Mouse (Mus musculus) olfactory bulb, adult 2 months (tissue): Measurements from ENCODE around the gene Reep3. TPM values are rescaled to one million over a fixed set of nuclear protein-coding genes. Genes with fewer than 3 reads are reported as not detected.

Experiments used
- H3K27ac ChIP-seq: fragments of 200-500 bp; 2 replicates; pipeline ENCODE4 v1.5.1; 2012; ENCODE audit warnings: low read depth, low read length; ENCODE audit not compliant: insufficient read depth
- H3K4me1 ChIP-seq: fragments of 200-500 bp; 2 replicates; pipeline ENCODE4 v1.6.1; 2012; ENCODE audit warnings: low read length; ENCODE audit not compliant: control insufficient read depth, insufficient read depth
- H3K4me3 ChIP-seq: fragments of 200-500 bp; 2 replicates; pipeline ENCODE4 v1.5.1; 2012; ENCODE audit warnings: mild to moderate bottlenecking, low read depth, low read length, moderate library complexity; ENCODE audit not compliant: insufficient read depth
- CTCF ChIP-seq: fragments of 200-500 bp; IDR thresholded peaks from 2 replicates; pipeline ENCODE4 v1.5.1; 2012; ENCODE audit warnings: low read depth, mild to moderate bottlenecking, low read length, moderate library complexity; ENCODE audit not compliant: insufficient read depth
- POLR2A ChIP-seq: fragments of 200-500 bp; IDR thresholded peaks from 2 replicates; pipeline ENCODE4 v1.6.1; 2012; ENCODE audit warnings: mild to moderate bottlenecking, low read depth, low read length, moderate library complexity; ENCODE audit not compliant: insufficient read depth
- WGBS: fragments of 180-500 bp; shearing (Covaris S2); methylation state at CpG from one replicate; pipeline ENCODE4 v1.1.7; 2018; 5-methylcytosine and 5-hydroxymethylcytosine counted together
- polyA plus RNA-seq: library from polyadenylated mRNA; stranded (reverse); fragments of >200 nt; gene quantifications from 2 replicates; pipeline ENCODE4 v1.2.4, GENCODE M21; 2012; ENCODE audit warnings: low replicate concordance; ENCODE audit not compliant: missing spikeins, insufficient read depth, insufficient read length

The Reep3 gene
- polyA plus RNA-seq, 1 experiment, result not detected

DNA sequence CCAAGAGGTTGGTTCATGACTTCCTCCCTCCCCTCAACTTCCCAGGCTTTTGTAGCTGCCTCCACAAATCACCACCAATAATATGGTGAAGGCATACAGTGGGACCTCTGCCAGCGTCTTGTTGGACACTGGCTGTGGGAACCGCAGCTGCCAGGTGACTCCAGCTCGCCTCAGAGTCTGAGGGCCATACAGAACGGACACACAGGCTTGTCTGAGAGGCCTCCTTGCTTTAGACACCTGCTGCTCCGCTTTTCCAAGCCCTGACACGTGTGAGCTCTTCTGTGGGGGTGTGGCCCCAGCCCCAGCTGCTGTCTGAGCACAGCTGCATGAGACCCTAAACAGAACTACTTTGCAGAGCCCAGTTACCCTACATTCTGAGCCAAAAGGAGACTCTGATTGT is 77.9 kb downstream of the Reep3 start:
- no peak overlapping the region for H3K27ac ChIP-seq
- 58% methylated on average over 6 of the region's 6 CpGs for WGBS

DNA sequence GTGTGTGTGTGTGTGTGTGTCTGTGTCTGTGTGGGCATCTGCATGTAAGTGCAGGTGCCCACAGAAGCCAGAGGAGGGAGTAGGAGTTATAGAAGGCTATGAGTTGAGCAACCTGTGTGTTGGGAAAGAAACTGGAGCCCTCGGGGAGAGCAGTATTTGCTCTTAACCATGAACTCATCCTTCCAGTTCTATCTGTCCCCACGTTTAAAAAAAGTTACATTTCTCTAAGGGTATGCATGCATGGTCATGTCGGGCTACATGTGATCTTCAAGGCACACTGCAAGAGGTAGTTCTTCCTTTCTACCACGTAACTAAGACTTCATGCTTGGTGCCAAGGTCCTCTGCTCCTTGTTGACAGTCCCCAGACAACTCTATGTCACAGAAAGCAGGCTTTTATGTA is 78.9 kb downstream of the Reep3 start:
- no peak overlapping the region for H3K4me3 ChIP-seq
- TF ChIP-seq CTCF (no peak), POLR2A (no peak)
- H3K27ac ChIP-seq, result no peak overlapping the region
- WGBS, result 96% methylated on average over 4 of the region's 4 CpGs
- H3K4me1 ChIP-seq, result 0 out of 2 replicates have a peak, but pooled peaks cover 2% of the 10 kb centered on the region

More for the DNA sequence above, 77.9 kb downstream of the Reep3 start:
- no peak for TF ChIP-seq POLR2A
- H3K4me3 ChIP-seq, result no peak overlapping the region
- H3K4me1 ChIP-seq, result 0 out of 2 replicates have a peak, but pooled peaks cover 2% of the 10 kb centered on the region

DNA sequence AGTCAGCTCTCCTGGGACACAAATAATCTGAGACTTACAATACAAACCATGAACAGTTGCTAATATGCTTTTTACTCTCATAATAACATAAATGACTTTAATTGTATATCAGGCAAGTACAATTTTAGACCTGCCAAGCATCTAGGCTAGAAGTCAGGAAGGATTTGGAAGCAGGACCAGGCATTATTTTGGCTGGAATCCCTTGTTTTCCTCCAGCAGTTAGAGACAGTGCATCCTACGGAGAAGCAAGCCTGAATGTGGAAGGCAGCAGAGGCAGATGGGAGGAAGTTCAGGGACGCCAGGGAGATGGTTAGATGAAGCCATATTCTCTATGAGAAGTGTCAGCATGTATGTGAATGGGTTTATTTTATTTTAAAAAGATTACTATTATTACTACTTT is 79.4 kb downstream of the Reep3 start:
- H3K4me3 ChIP-seq, result no peak overlapping the region
- 68% methylated on average over 2 of the region's 2 CpGs for WGBS
- H3K27ac ChIP-seq, result no peak overlapping the region
- no peaks in the 10 kb centered on the region for H3K4me1 ChIP-seq
- TF ChIP-seq CTCF (no peak), POLR2A (no peak)

DNA sequence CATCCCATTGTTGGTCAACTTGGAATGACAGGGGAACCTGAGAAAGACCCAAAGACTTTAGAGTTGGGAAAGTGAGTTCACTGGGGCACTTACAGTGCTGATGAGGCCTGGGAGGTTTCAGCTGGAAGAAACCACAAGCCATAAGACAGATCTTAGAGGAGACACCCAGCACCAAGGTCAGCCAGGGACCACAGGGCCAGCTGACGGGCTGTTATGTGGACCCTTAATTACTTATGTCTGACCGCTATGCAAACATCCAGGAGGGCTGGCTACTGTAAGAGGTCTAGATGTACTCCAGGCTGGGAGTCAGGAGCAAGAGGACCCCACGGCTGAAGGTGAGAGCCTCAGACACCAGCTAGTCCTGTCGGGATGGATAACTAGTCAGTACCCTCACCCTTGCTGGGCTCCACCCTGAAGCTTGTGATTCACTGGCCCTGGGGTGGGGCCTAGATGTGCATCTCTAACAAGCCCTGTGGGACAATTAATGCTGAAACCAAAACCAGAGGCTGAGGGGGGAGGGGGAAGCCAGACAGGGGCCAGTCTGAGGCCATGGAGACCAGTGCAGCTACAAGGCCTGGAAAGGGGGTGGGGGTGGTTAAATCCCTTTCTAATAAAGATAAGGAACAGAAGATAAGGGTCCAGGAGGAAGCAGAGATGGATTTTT is 80.0 kb downstream of the Reep3 start:
- no peaks in the 10 kb centered on the region for H3K4me1 ChIP-seq
- TF ChIP-seq CTCF, result no peak
- TF ChIP-seq POLR2A, result no peak
- WGBS, result 94% methylated on average over 4 of the region's 4 CpGs
- no peak overlapping the region for H3K27ac ChIP-seq
- H3K4me3 ChIP-seq, result no peak overlapping the region

DNA sequence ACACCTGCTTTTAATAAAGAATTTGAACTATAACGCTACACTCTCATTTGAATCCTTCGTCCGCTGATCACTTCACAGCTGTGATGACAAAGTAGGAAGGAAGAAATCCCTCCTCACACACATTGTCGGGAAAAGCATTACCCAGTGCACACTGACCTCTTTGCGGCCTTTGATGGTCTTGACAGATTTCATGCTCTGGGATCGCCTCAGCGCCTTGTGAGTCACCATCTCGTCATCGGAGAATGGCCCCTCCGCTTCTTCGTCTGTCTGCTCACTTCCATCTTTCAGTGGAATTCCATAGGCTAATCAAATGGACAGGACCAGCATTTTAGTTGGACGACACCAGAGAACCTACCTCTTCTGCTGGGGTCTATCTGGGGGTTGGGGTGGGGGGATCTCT is 82.0 kb downstream of the Reep3 start:
- 92% methylated on average over 12 of the region's 12 CpGs for WGBS
- H3K4me3 ChIP-seq, result no peak overlapping the region
- TF ChIP-seq POLR2A (no peak), CTCF (no peak)
- no peaks in the 10 kb centered on the region for H3K4me1 ChIP-seq
- no peak overlapping the region for H3K27ac ChIP-seq

DNA sequence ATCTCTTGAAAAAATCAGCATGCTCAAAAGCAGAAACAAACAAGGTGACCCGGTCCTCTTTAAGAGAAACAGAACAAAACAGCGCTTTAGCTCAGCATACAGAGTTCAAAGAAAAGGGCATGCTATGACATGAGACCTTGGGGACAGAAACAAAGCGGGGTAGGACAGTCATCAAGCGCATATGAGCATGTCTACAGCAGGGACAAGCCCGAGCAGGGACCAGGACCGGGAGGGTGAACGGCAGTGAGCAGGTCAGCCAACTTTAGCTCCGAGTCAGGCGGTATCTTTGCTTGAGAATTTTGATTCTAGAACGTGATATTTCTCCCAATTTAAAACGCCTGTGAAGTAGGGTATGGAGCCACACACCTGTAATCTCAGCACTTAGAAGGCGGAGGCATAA is 86.2 kb downstream of the Reep3 start:
- WGBS, result 84% methylated on average over 12 of the region's 12 CpGs
- Histone ChIP-seq H3K4me3 (no peak overlapping the region), H3K27ac (no peak overlapping the region), H3K4me1 (no peaks in the 10 kb centered on the region)
- TF ChIP-seq CTCF, result no peak
- no peak for TF ChIP-seq POLR2A

DNA sequence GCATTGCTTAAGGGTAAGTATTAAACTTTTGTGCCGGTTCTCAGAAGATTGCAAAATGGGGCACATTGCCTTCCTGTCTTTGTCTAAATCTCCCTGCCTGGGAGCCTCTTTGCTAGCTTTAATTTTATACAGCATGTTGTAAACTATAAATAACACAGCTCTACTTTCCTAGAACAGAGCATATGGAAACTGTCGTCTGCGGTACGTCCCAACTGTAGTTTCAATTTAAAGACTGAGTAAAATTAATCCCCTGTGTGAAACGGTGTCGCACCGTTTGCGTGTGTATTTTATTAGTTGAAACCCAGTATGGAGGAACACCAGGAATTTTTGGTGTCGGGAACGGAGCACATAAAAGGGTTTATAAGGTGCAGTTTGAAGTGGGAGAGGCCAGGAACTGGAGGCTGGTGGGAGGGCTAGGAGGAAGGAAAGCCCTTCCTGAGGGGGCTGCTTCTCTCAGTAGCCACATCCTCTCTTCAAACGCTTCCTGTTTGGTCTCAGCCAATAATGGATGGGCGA is 92.2 kb downstream of the Reep3 start:
- peak overlapping the region; percentile 79; the same call in 1 of the 2 replicates for H3K27ac ChIP-seq
- 14% methylated on average over 12 of the region's 12 CpGs for WGBS
- peaks cover 18% of the 10 kb centered on the region for H3K4me1 ChIP-seq
- 0 out of 2 replicates have a peak overlapping the region, but pooled peaks have one; percentile 20 for H3K4me3 ChIP-seq
- TF ChIP-seq POLR2A (no peak), CTCF (no peak)

DNA sequence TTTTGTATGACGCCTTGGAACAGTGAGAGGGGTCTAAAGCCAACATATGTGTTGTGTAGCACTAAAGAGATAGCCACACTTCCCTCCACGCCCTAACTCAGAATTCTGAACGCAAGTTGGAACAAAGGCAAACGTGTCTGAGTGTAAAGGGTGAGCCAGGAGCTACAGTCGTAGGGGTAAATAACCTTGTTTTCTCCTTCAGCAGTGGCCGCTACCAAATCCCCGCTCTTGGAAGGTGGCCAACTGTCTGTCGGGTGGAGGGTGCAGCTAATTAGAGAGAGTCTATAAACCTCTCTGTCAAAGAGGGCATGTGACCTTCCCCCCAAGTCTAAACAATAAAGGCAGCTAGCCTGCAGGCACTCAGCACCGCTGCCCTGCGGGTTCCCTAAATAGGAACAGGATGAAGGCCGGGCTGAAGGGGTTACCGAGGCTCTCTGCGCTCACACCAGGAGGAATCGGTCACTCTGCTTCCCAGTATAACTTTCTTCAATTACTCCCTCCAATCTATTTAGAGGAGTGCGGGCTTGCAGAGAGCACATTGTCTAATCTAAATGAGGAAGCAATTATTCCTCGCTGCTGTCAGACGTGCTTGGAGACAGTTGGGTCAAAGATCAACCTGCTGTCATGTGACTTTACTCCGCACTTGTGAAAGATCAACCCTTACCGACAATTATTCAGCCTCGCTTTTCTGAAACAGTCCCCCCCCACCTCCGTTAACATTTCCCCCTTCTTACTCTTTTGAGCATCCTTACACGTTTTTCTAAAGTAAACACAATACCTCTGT is 92.8 kb downstream of the Reep3 start:
- TF ChIP-seq POLR2A (no peak), CTCF (no peak)
- peaks cover 18% of the 10 kb centered on the region for H3K4me1 ChIP-seq
- peak overlapping the region; percentile 79 for H3K27ac ChIP-seq
- 6% methylated on average over 22 of the region's 22 CpGs for WGBS
- H3K4me3 ChIP-seq, result peak overlapping the region; percentile 12; the same call in 1 of the 2 replicates

DNA sequence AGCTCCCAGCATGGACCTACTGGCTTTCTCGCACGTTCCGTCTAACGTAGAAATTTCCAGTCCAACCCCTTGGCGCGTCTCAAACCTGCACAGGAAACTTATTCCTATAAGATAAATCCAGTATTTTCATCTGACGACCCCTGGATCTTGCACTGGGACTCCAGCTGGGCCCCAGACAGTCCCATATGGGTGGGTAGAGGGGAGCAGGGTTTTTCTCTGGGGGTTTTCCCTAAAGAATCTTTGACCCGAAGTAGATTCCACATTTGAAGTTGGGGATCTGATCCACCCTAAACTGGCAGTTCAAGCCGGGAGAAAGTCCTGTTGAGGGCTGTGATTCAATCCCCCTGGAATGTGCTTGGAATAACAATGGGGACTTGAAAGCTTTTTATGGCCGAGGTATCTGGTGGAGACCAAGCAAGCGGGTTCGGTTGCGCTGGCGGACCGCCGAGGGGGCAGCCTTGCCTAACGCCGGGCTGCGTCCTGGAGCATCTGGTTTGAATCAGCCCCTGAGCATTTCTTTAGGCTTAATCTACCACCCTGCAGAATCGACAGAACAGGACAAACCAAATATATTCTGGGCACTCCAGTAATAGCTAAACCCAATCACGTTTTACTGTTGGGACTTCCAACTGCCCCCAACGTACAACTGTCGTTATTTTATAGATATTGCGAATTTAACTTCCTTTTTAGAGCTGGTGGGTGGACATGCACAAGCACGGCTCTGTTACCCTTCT is 93.6 kb downstream of the Reep3 start:
- Histone ChIP-seq H3K27ac (peak overlapping the region; percentile 79), H3K4me3 (peak overlapping the region; percentile 29), H3K4me1 (peaks cover 18% of the 10 kb centered on the region)
- TF ChIP-seq CTCF, result no peak
- no peak for TF ChIP-seq POLR2A
- 23% methylated on average over 25 of the region's 25 CpGs for WGBS
